Mouse (Mus musculus) forebrain, embryonic 10.5 days (tissue): Measurements from ENCODE around the gene Gm2016. TPM values are rescaled to one million over a fixed set of nuclear protein-coding genes. Genes with fewer than 3 reads are reported as not detected.
A peak's percentile ranks its signal among the peaks of the same experiment; 100 is the strongest.
"Not testable (repeated sequence)": the region's sequence is repeated elsewhere in the genome, so short reads cannot be mapped to it uniquely, and the experiment has no call there.

Source experiments
- DNase-seq: peaks from one replicate; pipeline ENCODE4 v3.0.0-alpha.2; 2017; ENCODE audit warnings: low spot score; ENCODE audit errors: extremely low spot score
- H3K27ac ChIP-seq: fragments of 300-500 bp; sonication (generic); 2 replicates; pipeline ENCODE4 v1.5.1; 2016; ENCODE audit warnings: mild to moderate bottlenecking
- H3K27me3 ChIP-seq: fragments of 300-500 bp; sonication (generic); 2 replicates; pipeline ENCODE4 v1.6.1; 2016; ENCODE audit warnings: mild to moderate bottlenecking; ENCODE audit not compliant: poor library complexity, severe bottlenecking
- H3K36me3 ChIP-seq: fragments of 300-500 bp; sonication (generic); replicated peaks from 2 replicates; pipeline ENCODE4 v1.6.1; 2016; ENCODE audit warnings: mild to moderate bottlenecking, moderate library complexity
- H3K4me1 ChIP-seq: fragments of 300-500 bp; sonication (generic); 2 replicates; pipeline ENCODE4 v1.6.1; 2016
- H3K4me3 ChIP-seq: fragments of 300-500 bp; sonication (generic); 2 replicates; pipeline ENCODE4 v1.5.1; 2016; ENCODE audit warnings: mild to moderate bottlenecking, moderate library complexity
- H3K9me3 ChIP-seq: fragments of 300-500 bp; sonication (generic); 2 replicates; pipeline ENCODE4 v1.6.1; 2016; ENCODE audit warnings: mild to moderate bottlenecking, moderate library complexity
- whole genome bisulfite sequencing: fragments of 180-500 bp; shearing (Covaris S2); methylation state at CpG from one replicate; pipeline ENCODE4 v1.1.7; 2016; 5-methylcytosine and 5-hydroxymethylcytosine counted together
- polyA plus RNA-seq: library from polyadenylated mRNA; unstranded; fragments of >200 nt; fragmentation: Nextera tagmentation; extraction: Ambion mirVana; gene quantifications from 2 replicates; pipeline ENCODE4 v1.2.1, GENCODE M21; 2016

Gene Gm2016
- polyA plus RNA-seq: not detected in 2 replicates

DNA sequence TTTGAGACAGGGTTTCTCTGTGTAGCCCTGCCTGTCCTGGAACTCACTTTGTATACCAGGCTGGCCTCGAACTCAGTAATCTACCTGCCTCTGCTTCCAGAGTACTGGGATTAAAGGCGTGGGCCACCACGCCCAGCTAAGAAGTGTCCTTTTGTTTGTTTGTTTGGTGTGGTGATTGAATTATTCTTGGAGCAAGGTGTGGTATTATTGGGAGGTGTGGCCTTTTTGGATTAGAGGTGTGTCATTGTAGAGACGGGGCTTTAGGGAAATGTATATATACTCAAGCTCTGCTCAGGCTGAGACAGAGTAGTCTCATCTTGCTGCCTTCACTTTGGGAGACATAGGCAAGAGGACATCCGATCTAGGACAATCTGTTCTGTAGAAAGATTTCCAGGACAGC, at the start of gene Gm2016:
TSS of gene Gm2016 (plus strand) at position 301 of the 400 bp plus-strand sequence.
- not testable (repeated sequence) for H3K4me3 ChIP-seq, H3K4me1 ChIP-seq, H3K9me3 ChIP-seq, H3K36me3 ChIP-seq, H3K27me3 ChIP-seq, DNase-seq, H3K27ac ChIP-seq
- 87% methylated on average over 5 of the region's 5 CpGs for WGBS

GRCm38 (mm10) chr12:87842239-87842638, 31.6 kb upstream of the Gm2016 start, which contains the start of gene Gm2001:
Gene Gm2001 (minus strand): TSS chr12:87842339.
- not testable (repeated sequence) for H3K27me3 ChIP-seq, H3K4me1 ChIP-seq, DNase-seq, H3K36me3 ChIP-seq, H3K9me3 ChIP-seq, H3K27ac ChIP-seq, H3K4me3 ChIP-seq
- 86% methylated on average over 2 of the region's 2 CpGs for WGBS

GRCm38 (mm10) chr12:87850657-87851056, 23.2 kb upstream of the Gm2016 start:
- not testable (repeated sequence) for H3K4me1 ChIP-seq, H3K9me3 ChIP-seq, H3K36me3 ChIP-seq, H3K27ac ChIP-seq, H3K27me3 ChIP-seq, H3K4me3 ChIP-seq, DNase-seq
- no CpG with 5 or more reads among the region's 2 CpGs for WGBS

DNA sequence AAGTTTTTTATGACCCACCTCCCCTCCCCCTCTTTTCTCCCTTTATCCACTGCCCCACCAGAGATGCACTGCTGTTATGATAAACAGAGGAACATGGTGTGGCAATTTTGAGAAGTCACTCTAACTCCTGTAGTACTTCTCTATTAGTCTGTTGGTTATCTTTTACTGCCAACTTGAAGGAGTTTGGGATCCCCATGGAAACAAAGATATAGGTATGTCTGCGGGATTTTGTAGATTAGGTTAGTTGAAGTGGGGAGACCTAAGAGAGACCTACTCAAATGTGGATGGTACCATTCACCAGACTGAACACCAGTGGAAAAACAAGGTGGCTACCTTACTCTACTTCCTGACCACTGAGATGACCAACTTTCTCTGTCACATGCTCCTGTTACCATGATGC, 17.8 kb upstream of the Gm2016 start:
- not testable (repeated sequence) for H3K27me3 ChIP-seq, H3K4me3 ChIP-seq, H3K36me3 ChIP-seq, H3K4me1 ChIP-seq, H3K27ac ChIP-seq, H3K9me3 ChIP-seq, DNase-seq
- WGBS: 76% methylated on average over 1 of the region's 1 CpGs

DNA sequence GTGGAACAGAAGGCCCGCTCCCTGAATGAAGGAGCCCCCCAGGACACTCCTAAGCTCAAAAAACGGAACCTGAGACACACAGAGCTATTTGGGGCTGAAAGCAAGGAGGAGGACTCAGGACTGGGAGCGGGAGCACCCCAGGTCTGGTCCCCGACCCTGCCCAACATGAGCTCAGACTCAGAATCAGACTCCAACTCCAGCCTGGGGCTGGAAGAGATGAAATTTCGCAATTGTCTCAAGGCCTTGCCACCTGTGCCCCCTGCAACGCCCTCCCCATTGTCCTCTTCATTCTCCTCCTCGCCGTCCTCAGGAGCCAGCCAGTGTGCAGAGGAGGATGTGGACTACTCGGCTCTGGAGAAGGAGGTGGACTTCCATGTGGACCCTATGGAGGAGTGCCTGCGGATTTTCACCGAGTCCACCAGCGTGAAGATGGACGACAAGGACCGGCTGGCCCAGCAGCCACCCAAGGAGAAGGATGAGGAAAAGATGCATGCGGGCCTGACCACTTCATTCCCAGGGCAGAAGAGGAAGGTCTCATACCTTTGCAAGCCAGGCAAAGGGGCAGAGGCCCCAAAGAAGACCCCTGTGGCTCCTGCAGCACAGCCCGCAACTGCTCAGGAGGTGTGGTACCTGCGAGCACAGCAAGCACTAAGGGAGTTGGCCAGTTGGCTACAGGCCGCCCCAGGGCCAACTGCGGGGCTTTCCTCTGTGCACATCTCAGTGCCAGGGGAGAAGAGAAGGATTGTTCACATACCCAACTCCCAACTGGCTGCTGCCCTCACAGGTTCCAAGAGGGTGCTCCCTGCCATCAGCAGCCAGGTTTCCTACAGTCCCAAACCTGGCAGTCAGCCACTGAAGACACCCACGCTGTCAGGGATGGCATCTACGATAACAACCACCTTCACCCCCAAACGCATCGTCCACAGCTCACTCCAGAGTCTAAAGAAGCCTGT, 11.9 kb upstream of the Gm2016 start:
- WGBS: 85% methylated on average over 23 of the region's 23 CpGs
- DNase-seq: peak; percentile 14

GRCm38 (mm10) chr12:87863638-87864037, 10.2 kb upstream of the Gm2016 start:
- not testable (repeated sequence) for H3K4me1 ChIP-seq, H3K4me3 ChIP-seq, DNase-seq, H3K27me3 ChIP-seq, H3K36me3 ChIP-seq, H3K27ac ChIP-seq
- peaks cover 12% of the 10 kb centered on the region for H3K9me3 ChIP-seq
- WGBS: 92% methylated on average over 9 of the region's 11 CpGs

More for the DNA sequence above, 11.9 kb upstream of the Gm2016 start:
- H3K4me1 ChIP-seq, H3K4me3 ChIP-seq, H3K27me3 ChIP-seq, H3K27ac ChIP-seq, H3K36me3 ChIP-seq: not testable (repeated sequence)
- peaks cover 12% of the 10 kb centered on the region for H3K9me3 ChIP-seq

DNA sequence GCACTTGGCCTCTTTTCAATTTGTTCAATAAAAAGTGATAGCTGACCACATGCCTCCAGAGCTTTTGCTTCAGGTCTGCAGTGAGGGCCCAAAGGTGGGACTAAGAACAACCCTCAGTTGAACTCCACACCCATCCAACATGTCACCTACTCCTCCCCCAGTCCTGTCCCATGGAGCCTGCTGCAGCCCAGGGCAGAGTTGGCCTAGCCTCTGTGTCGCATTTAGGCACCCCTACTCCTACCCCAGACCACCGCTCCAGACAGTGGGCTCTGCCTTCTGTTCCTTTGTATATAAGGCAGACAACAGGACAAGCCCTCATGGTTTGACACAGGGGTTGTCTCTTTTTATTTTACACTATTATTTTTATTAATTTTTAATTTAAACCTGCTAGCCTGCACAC, 9.8 kb upstream of the Gm2016 start:
- H3K27ac ChIP-seq, H3K27me3 ChIP-seq, H3K4me1 ChIP-seq, DNase-seq, H3K36me3 ChIP-seq, H3K4me3 ChIP-seq: not testable (repeated sequence)
- WGBS: 79% methylated on average over 2 of the region's 2 CpGs
- H3K9me3 ChIP-seq: peaks cover 12% of the 10 kb centered on the region

- not testable (repeated sequence) for H3K9me3 ChIP-seq, H3K27me3 ChIP-seq, H3K27ac ChIP-seq, H3K36me3 ChIP-seq, H3K4me1 ChIP-seq, H3K4me3 ChIP-seq, DNase-seq
- WGBS: 100% methylated on average over 1 of the region's 1 CpGs
Observed at GRCm38 (mm10) chr12:87895070-87895469, 21.2 kb downstream of the Gm2016 start, which contains the start of gene Gm2022. Gene Gm2022 (plus strand): TSS chr12:87895370.

DNA sequence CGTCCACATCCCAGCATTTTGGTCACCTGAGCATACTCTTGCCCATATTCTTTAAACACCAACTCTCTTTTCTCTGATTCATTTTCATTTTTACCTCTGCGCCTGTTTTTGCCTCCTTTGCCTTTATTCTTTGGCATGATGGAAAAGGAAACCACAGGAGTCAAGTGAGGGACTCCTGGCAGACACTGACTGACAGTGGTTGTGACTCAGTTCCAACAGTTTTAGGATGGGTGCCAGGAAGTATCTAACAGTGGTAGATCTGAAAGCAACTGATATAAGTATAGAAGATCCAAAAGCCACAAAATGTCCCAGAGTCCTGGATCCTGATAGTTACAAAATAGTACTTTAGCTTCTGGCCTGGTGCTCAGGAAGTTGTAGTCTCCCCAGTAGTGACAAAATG, 45.8 kb downstream of the Gm2016 start, which contains the start of gene Gm2035:
TSS of gene Gm2035 (minus strand) at position 137 of the 400 bp plus-strand sequence.
- not testable (repeated sequence) for DNase-seq, H3K36me3 ChIP-seq, H3K27ac ChIP-seq, H3K27me3 ChIP-seq, H3K9me3 ChIP-seq, H3K4me3 ChIP-seq, H3K4me1 ChIP-seq
- WGBS: 83% methylated on average over 2 of the region's 2 CpGs

Other genes with a start within 250 kb of the Gm2016 start
- not detected in 2 replicates for gene Gm16381, start 229.5 kb upstream of the Gm2016 start, polyA plus RNA-seq
- gene Gm21319, start 98.3 kb upstream of the Gm2016 start, polyA plus RNA-seq: not detected in 2 replicates
- gene Gm21936, start 78.6 kb upstream of the Gm2016 start, polyA plus RNA-seq: not detected in 2 replicates
- not detected in 2 replicates for gene BB287469, start 57.5 kb upstream of the Gm2016 start, polyA plus RNA-seq
- gene Gm2001, start 31.7 kb upstream of the Gm2016 start, polyA plus RNA-seq: not detected in 2 replicates
- not detected in 2 replicates for gene Gm2022, start 21.3 kb downstream of the Gm2016 start, polyA plus RNA-seq
- gene Gm2035, start 45.8 kb downstream of the Gm2016 start, polyA plus RNA-seq: not detected in 2 replicates
- not detected in 2 replicates for gene Gm2042, start 80.0 kb downstream of the Gm2016 start, polyA plus RNA-seq
- gene Gm2075, start 137.8 kb downstream of the Gm2016 start, polyA plus RNA-seq: not detected in 2 replicates
- not detected in 2 replicates for gene Gm6803, start 144.7 kb downstream of the Gm2016 start, polyA plus RNA-seq
- not detected in 2 replicates for gene Gm2056, start 152.9 kb downstream of the Gm2016 start, polyA plus RNA-seq
- gene Gm16368, start 209.6 kb downstream of the Gm2016 start, polyA plus RNA-seq: not detected in 2 replicates